Mouse (Mus musculus): ENCODE data around the gene Htra1. TPM values are rescaled to one million over a fixed set of nuclear protein-coding genes. Genes with fewer than 3 reads are reported as not detected.
A peak's percentile ranks its signal among the peaks of the same experiment; 100 is the strongest.

The Htra1 gene
- total and polyA plus RNA-seq, 3 experiments: 85.7 to 117 (median 102) TPM

DNA sequence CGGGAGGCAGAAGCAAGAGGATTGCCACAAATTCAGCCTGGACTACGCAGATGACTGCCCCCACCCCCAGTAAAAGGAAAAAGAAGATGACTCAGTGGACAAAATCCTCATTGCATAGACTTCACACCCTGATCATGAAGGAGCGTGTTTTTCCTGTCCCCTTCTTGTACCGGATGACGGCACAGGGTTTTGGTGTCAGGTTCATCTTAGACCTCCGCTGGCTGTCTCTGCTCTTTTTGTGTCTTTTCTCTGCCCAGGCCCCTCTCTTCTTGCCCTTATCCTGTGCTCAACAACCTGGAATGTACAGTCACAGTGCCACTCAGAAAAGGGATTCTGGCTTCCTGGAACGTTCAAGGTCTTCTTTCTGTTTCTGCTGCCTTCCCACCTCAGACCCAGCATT lies 14.6 kb downstream of the Htra1 start:
- H3K4me3 ChIP-seq: no peak overlapping the region
- peaks cover 6% of the 10 kb centered on the region for H3K4me1 ChIP-seq (ENCODE audit: control insufficient read depth, insufficient read depth, low read length)
- TF ChIP-seq EP300 (IDR thresholded peaks at IDR 0.05; ENCODE audit: insufficient read depth, low read depth, low read length) (no peak), POLR2A (IDR thresholded peaks at IDR 0.05; ENCODE audit: insufficient read depth, low read depth, low read length) (no peak), CTCF (IDR thresholded peaks at IDR 0.05) (no peak)
- DNase-seq: peak in 1 of 2 experiments; percentile 8
- H3K79me2 ChIP-seq (replicated peaks; ENCODE audit: control insufficient read depth, insufficient read depth, low read length): no peaks in the 10 kb centered on the region
- intact Hi-C loops (cut with DNase I): no loop called here
- H3K27ac ChIP-seq: peak overlapping the region; percentile 26
- no peak overlapping the region for H3K9ac ChIP-seq (ENCODE audit: low read depth, low read length)
- no peaks in the 10 kb centered on the region for H3K36me3 ChIP-seq (ENCODE audit: control insufficient read depth, insufficient read depth, low read length)
- WGBS: 85% methylated on average over 7 of the region's 7 CpGs
- H3K27me3 ChIP-seq (ENCODE audit: control insufficient read depth, insufficient read depth, low read length): no peaks in the 10 kb centered on the region

GRCm38 (mm10) chr7:130951004-130951403 lies 15.1 kb downstream of the Htra1 start:
- Histone ChIP-seq H3K36me3 (ENCODE audit: control insufficient read depth, insufficient read depth, low read length) (no peaks in the 10 kb centered on the region), H3K27me3 (ENCODE audit: control insufficient read depth, insufficient read depth, low read length) (no peaks in the 10 kb centered on the region), H3K27ac (peak overlapping the region; percentile 26; the same call in 1 of the 2 replicates), H3K4me1 (ENCODE audit: control insufficient read depth, insufficient read depth, low read length) (peaks cover 6% of the 10 kb centered on the region), H3K4me3 (no peak overlapping the region), H3K79me2 (replicated peaks; ENCODE audit: control insufficient read depth, insufficient read depth, low read length) (no peaks in the 10 kb centered on the region), H3K9ac (ENCODE audit: low read depth, low read length) (no peak overlapping the region)
- intact Hi-C loops (cut with DNase I): no loop called here
- 81% methylated on average over 5 of the region's 5 CpGs for WGBS
- DNase-seq: peak in 1 of 2 experiments; percentile 17
- TF ChIP-seq CTCF (IDR thresholded peaks at IDR 0.05): no peak
- TF ChIP-seq POLR2A (IDR thresholded peaks at IDR 0.05; ENCODE audit: insufficient read depth, low read depth, low read length): no peak
- TF ChIP-seq EP300 (IDR thresholded peaks at IDR 0.05; ENCODE audit: insufficient read depth, low read depth, low read length): no peak

DNA sequence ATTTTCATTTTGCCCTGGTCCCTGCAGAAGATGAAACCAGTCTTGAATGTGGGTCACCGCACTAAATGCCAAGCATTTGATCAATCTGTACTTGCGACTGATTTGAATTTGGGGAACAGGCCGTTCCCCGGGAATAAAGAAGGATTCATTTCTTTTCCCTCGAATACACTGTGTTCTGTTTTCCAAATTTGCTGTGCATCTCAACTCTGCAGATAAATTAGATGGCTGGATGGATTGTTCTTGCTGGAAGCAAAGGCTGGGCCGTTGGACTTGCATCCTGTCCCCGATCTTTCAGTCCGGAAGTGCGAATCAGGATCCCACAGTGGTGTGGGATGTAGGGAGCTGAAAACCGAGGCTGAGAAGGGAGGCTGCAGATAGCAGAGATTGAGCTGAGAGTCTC lies 17.5 kb downstream of the Htra1 start:
- Histone ChIP-seq H3K4me3 (no peak overlapping the region), H3K36me3 (ENCODE audit: control insufficient read depth, insufficient read depth, low read length) (no peaks in the 10 kb centered on the region), H3K27me3 (ENCODE audit: control insufficient read depth, insufficient read depth, low read length) (no peaks in the 10 kb centered on the region), H3K4me1 (ENCODE audit: control insufficient read depth, insufficient read depth, low read length) (peaks cover 4% of the 10 kb centered on the region), H3K27ac (no peak overlapping the region), H3K79me2 (replicated peaks; ENCODE audit: control insufficient read depth, insufficient read depth, low read length) (no peaks in the 10 kb centered on the region), H3K9ac (ENCODE audit: low read depth, low read length) (no peak overlapping the region)
- intact Hi-C loops (cut with DNase I): no loop called here
- no peak for DNase-seq
- 84% methylated on average over 10 of the region's 10 CpGs for WGBS
- TF ChIP-seq CTCF (IDR thresholded peaks at IDR 0.05) (no peak), EP300 (IDR thresholded peaks at IDR 0.05; ENCODE audit: insufficient read depth, low read depth, low read length) (no peak), POLR2A (IDR thresholded peaks at IDR 0.05; ENCODE audit: insufficient read depth, low read depth, low read length) (no peak)

DNA sequence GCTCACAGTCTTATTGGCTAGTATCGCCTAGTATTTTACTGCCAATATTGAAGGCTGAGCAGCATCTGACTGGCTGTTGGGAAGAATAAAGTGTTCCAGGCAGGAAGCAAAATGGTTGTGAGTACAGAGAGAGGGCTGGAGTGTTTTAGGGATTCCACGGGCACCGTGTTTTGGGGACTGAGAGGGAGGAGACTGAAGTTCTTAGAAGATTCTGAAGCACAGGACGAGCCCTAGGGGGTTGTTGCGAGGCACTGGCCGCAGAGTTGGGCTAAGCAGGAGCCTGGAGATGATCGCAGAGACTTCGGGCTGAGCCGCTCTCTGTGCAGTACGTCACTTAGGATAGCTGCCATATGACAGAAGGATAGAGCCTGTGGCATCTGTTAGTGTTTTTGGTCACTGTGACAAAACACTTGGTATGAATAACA lies 18.3 kb downstream of the Htra1 start:
- intact Hi-C loops (cut with DNase I): no loop called here

GRCm38 (mm10) chr7:130958551-130958950 lies 22.6 kb downstream of the Htra1 start:
- no peaks in the 10 kb centered on the region for H3K79me2 ChIP-seq (replicated peaks; ENCODE audit: control insufficient read depth, insufficient read depth, low read length)
- WGBS: 91% methylated on average over 7 of the region's 7 CpGs
- H3K4me1 ChIP-seq (ENCODE audit: control insufficient read depth, insufficient read depth, low read length): peaks cover 16% of the 10 kb centered on the region
- peaks cover 9% of the 10 kb centered on the region for H3K36me3 ChIP-seq (ENCODE audit: control insufficient read depth, insufficient read depth, low read length)
- no peak for DNase-seq
- H3K9ac ChIP-seq (ENCODE audit: low read depth, low read length): no peak overlapping the region
- no peak overlapping the region for H3K27ac ChIP-seq
- TF ChIP-seq EP300 (IDR thresholded peaks at IDR 0.05; ENCODE audit: insufficient read depth, low read depth, low read length) (no peak), POLR2A (IDR thresholded peaks at IDR 0.05; ENCODE audit: insufficient read depth, low read depth, low read length) (no peak), CTCF (IDR thresholded peaks at IDR 0.05) (no peak)
- intact Hi-C loops (cut with DNase I): no loop called here
- no peaks in the 10 kb centered on the region for H3K27me3 ChIP-seq (ENCODE audit: control insufficient read depth, insufficient read depth, low read length)
- no peak overlapping the region for H3K4me3 ChIP-seq

More for the DNA sequence above, 18.3 kb downstream of the Htra1 start:
- Histone ChIP-seq H3K4me1 (ENCODE audit: control insufficient read depth, insufficient read depth, low read length) (peaks cover 3% of the 10 kb centered on the region), H3K36me3 (ENCODE audit: control insufficient read depth, insufficient read depth, low read length) (no peaks in the 10 kb centered on the region), H3K79me2 (replicated peaks; ENCODE audit: control insufficient read depth, insufficient read depth, low read length) (no peaks in the 10 kb centered on the region), H3K9ac (ENCODE audit: low read depth, low read length) (no peak overlapping the region), H3K27me3 (ENCODE audit: control insufficient read depth, insufficient read depth, low read length) (no peaks in the 10 kb centered on the region), H3K4me3 (no peak overlapping the region), H3K27ac (no peak overlapping the region)
- TF ChIP-seq CTCF (IDR thresholded peaks at IDR 0.05): no peak
- no peak for TF ChIP-seq EP300 (IDR thresholded peaks at IDR 0.05; ENCODE audit: insufficient read depth, low read depth, low read length)
- TF ChIP-seq POLR2A (IDR thresholded peaks at IDR 0.05; ENCODE audit: insufficient read depth, low read depth, low read length): no peak
- DNase-seq: no peak
- WGBS: 67% methylated on average over 10 of the region's 10 CpGs

DNA sequence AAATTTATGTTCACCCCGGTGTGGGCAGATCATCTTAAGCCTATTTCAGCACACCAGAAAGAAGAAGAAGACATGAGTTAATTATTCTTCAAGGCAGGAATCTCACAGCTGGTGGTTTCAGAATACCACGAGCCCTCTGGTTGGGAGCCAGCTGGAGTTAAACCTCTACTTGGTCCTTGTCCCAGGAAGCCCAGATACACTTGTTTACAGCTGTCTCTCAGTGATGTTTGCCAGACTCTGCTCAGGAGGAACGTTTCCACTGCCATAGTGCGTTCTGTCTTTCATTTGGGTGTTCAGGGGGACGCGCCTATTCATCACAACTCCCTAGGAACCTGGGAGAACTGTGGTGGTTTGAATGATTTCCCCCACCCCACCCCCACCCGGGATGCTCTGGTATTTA lies 24.0 kb downstream of the Htra1 start:
- no peak overlapping the region for H3K9ac ChIP-seq (ENCODE audit: low read depth, low read length)
- peak; percentile 82 to 86 for DNase-seq
- WGBS: 23% methylated on average over 7 of the region's 7 CpGs
- peaks cover 22% of the 10 kb centered on the region for H3K4me1 ChIP-seq (ENCODE audit: control insufficient read depth, insufficient read depth, low read length)
- no peaks in the 10 kb centered on the region for H3K79me2 ChIP-seq (replicated peaks; ENCODE audit: control insufficient read depth, insufficient read depth, low read length)
- intact Hi-C loops (cut with DNase I): no loop called here
- no peaks in the 10 kb centered on the region for H3K27me3 ChIP-seq (ENCODE audit: control insufficient read depth, insufficient read depth, low read length)
- peak overlapping the region; percentile 55 for H3K27ac ChIP-seq
- no peak overlapping the region for H3K4me3 ChIP-seq
- peaks cover 12% of the 10 kb centered on the region for H3K36me3 ChIP-seq (ENCODE audit: control insufficient read depth, insufficient read depth, low read length)
- no peak for TF ChIP-seq POLR2A (IDR thresholded peaks at IDR 0.05; ENCODE audit: insufficient read depth, low read depth, low read length)
- TF ChIP-seq EP300 (IDR thresholded peaks at IDR 0.05; ENCODE audit: insufficient read depth, low read depth, low read length): peak; percentile 91
- TF ChIP-seq CTCF (IDR thresholded peaks at IDR 0.05): no peak
